Mouse (Mus musculus): ENCODE measurements around the gene Rundc3a. TPM values are rescaled to one million over a fixed set of nuclear protein-coding genes. Genes with fewer than 3 reads are reported as not detected.
A peak's percentile ranks its signal among the peaks of the same experiment; 100 is the strongest.

Gene Rundc3a
- polyA plus RNA-seq, 1 experiment from 2014 or later, result 9.2 TPM

DNA sequence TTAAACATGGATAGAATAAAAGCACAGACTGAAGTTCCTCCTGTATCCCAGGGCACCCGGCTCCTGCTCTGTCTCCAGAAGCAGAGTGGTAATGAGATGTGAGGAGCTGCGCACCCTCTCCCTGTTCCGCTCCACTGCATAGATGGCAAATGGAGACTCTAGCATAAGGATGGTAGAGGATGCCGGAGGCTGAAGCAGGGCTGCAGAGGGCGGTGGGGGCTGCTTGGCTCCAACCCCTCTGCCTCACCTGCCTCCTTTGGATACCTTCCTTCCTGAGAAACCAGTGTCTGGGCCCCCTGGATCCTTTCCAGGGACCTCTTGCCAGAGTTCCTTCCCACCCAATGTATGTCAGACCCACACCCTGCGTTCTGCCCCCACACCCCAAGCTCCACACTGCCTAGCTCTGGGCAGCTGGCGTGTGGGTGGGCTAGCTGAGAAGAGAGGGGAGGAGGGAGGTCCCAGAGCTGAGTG, 3.5 kb downstream of the Rundc3a start:
- Histone ChIP-seq H3K4me1 (peaks cover 38% of the 10 kb centered on the region), H3K36me3 (no peaks in the 10 kb centered on the region), H3K4me3 (replicated peaks) (no peak overlapping the region), H3K9ac (no peak overlapping the region), H3K4me2 (no peak overlapping the region), H3K9me3 (no peaks in the 10 kb centered on the region), H3K27ac (no peak overlapping the region), H3K27me3 (replicated peaks) (peaks cover 39% of the 10 kb centered on the region)
- no peak for ATAC-seq (ENCODE audit: insufficient read depth, low FRiP score, low read depth)
- 75% methylated on average over 7 of the region's 7 CpGs for WGBS

GRCm38 (mm10) chr11:102398007-102398825, 5.0 kb downstream of the Rundc3a start:
- H3K36me3 ChIP-seq, result peaks cover 7% of the 10 kb centered on the region
- WGBS, result 73% methylated on average over 20 of the region's 20 CpGs
- ATAC-seq (ENCODE audit: insufficient read depth, low FRiP score, low read depth), result no peak
- H3K4me3 ChIP-seq (replicated peaks), result no peak overlapping the region
- H3K4me1 ChIP-seq, result peaks cover 31% of the 10 kb centered on the region
- H3K27ac ChIP-seq, result no peak overlapping the region
- H3K9me3 ChIP-seq, result no peaks in the 10 kb centered on the region
- peaks cover 40% of the 10 kb centered on the region for H3K27me3 ChIP-seq (replicated peaks)
- H3K4me2 ChIP-seq, result no peak overlapping the region
- no peak overlapping the region for H3K9ac ChIP-seq

DNA sequence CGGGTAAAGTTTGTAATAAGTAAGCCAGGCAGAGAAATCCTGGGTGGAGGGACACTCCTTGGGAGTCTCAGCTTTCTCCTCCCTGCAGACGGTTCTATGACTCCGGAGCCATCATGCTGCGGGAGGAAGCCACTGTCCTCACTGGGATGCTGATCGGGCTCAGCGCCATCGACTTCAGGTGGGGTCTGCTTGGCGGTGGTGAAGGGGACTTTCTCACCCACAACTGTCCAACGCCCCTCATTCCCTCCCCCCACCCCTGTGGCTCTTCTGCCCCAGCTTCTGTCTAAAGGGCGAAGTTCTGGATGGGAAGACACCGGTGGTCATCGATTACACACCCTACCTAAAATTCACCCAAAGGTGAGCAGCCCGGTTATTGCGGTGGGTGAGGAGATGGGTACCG, 5.9 kb downstream of the Rundc3a start:
- Histone ChIP-seq H3K4me1 (peaks cover 22% of the 10 kb centered on the region), H3K27ac (no peak overlapping the region), H3K27me3 (replicated peaks) (peaks cover 40% of the 10 kb centered on the region), H3K36me3 (peaks cover 16% of the 10 kb centered on the region), H3K9me3 (no peaks in the 10 kb centered on the region), H3K4me2 (peak overlapping the region; percentile 59), H3K9ac (no peak overlapping the region), H3K4me3 (replicated peaks) (peak overlapping the region; percentile 20; the same call in 1 of the 2 replicates)
- ATAC-seq (ENCODE audit: insufficient read depth, low FRiP score, low read depth), result no peak
- WGBS, result 18% methylated on average over 15 of the region's 15 CpGs

DNA sequence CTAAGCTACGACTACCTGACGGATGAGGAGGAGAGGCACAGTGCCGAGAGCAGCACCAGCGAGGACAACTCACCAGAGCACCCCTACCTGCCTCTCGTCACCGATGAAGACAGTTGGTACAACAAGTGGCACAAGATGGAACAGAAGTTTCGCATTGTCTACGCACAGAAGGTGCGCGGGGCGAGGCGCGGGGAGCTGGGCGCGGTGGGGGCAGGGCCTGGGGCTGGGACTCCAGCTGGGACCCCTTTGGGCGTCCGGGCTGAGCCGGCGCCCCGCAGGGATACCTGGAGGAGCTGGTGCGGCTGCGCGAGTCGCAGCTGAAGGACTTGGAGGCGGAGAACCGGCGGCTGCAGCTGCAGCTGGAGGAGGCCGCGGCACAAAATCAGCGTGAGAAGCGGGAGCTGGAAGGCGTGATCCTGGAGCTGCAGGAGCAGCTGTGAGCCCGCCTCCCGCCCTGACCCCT, 6.4 kb downstream of the Rundc3a start:
- Histone ChIP-seq H3K4me1 (peaks cover 21% of the 10 kb centered on the region), H3K9ac (no peak overlapping the region), H3K27me3 (replicated peaks) (peaks cover 37% of the 10 kb centered on the region), H3K9me3 (no peaks in the 10 kb centered on the region), H3K27ac (no peak overlapping the region), H3K4me3 (replicated peaks) (peak overlapping the region; percentile 20), H3K4me2 (peak overlapping the region; percentile 59), H3K36me3 (peaks cover 19% of the 10 kb centered on the region)
- under 1% methylated on average over 33 of the region's 34 CpGs for WGBS
- no peak for ATAC-seq (ENCODE audit: insufficient read depth, low FRiP score, low read depth)

- no peaks in the 10 kb centered on the region for H3K9me3 ChIP-seq
- H3K4me2 ChIP-seq, result no peak overlapping the region
- H3K4me3 ChIP-seq (replicated peaks), result no peak overlapping the region
- H3K27me3 ChIP-seq (replicated peaks), result peaks cover 35% of the 10 kb centered on the region
- peaks cover 24% of the 10 kb centered on the region for H3K4me1 ChIP-seq
- ATAC-seq (ENCODE audit: insufficient read depth, low FRiP score, low read depth), result no peak
- peaks cover 19% of the 10 kb centered on the region for H3K36me3 ChIP-seq
- WGBS, result 28% methylated on average over 12 of the region's 12 CpGs
- H3K9ac ChIP-seq, result no peak overlapping the region
- no peak overlapping the region for H3K27ac ChIP-seq
These were observed 7.4 kb downstream of the Rundc3a start for GRCm38 (mm10) chr11:102400513-102401084.

- Histone ChIP-seq H3K4me3 (replicated peaks) (no peak overlapping the region), H3K36me3 (peaks cover 19% of the 10 kb centered on the region), H3K9ac (no peak overlapping the region), H3K27me3 (replicated peaks) (peaks cover 27% of the 10 kb centered on the region), H3K4me2 (no peak overlapping the region), H3K9me3 (no peaks in the 10 kb centered on the region), H3K4me1 (peaks cover 34% of the 10 kb centered on the region), H3K27ac (no peak overlapping the region)
- 65% methylated on average over 12 of the region's 12 CpGs for WGBS
- no peak for ATAC-seq (ENCODE audit: insufficient read depth, low FRiP score, low read depth)
These were observed 8.8 kb downstream of the Rundc3a start for GRCm38 (mm10) chr11:102401898-102402500.

DNA sequence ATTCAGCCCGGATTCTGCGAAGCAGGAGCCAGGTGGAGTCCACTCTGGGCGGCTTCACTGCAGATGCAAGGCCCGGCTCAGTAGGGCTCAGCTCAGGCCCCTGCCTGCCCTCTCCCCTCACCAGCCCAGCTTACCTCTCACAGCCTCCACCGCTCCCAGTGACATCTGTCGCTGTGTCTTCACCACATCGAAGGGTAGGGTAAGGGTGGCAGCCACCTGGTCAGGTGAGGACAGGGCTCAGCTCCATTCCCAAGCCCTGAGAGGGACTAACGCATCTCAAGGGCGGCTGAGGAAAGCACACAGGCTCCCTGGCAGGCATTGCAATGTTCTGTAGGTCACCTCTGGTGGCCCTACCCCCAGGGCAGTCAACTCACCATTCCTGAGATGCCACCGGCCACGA, 10.5 kb downstream of the Rundc3a start:
- Histone ChIP-seq H3K4me2 (no peak overlapping the region), H3K27me3 (replicated peaks) (peaks cover 18% of the 10 kb centered on the region), H3K4me3 (replicated peaks) (no peak overlapping the region), H3K4me1 (peaks cover 29% of the 10 kb centered on the region), H3K27ac (no peak overlapping the region), H3K36me3 (peaks cover 19% of the 10 kb centered on the region), H3K9ac (no peak overlapping the region), H3K9me3 (no peaks in the 10 kb centered on the region)
- no peak for ATAC-seq (ENCODE audit: insufficient read depth, low FRiP score, low read depth)
- 93% methylated on average over 11 of the region's 11 CpGs for WGBS

DNA sequence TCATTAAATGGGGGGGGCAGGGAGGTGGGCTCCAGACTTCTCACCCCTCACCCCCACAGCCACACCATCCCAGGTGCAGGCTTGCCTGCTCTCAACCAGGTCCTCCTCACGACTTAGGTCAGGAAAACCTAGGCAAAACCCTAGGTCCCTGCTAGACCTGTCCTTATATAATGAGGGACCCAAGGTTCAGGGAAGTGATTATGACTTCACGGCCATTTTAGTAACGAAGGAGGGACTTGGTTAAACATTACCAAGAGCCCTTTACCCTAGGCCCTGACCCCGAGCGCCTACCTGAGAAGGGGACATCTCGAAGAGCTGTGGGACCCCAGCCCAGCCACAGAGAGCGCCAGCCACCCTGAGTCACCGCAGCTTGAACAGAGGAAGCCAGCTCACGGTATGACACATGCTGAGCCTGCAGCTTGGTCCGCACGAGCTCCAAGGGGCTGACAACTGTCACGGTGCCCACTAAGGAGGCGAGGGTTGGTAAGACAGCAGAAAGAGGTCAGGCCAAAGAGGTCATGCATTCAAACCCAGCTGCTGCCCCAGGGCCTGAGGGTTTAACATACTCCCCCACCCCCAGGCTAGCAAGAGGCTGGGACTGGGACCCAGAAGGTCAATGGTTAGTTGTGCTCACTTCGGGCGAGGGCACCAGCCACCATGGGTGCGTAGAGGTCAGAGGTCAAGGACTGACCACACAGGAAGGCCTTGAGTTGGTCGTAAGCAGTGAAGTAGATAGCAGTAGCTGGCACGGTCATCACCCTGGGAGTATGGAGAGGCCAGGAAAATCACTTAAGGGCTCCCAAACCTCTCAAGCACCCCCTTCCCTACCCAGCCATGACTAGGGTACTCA, 11.2 kb downstream of the Rundc3a start:
- 76% methylated on average over 18 of the region's 18 CpGs for WGBS

GRCm38 (mm10) chr11:102405544-102406285, 12.5 kb downstream of the Rundc3a start:
- peaks cover 5% of the 10 kb centered on the region; the same call in 1 of the 2 replicates for H3K27me3 ChIP-seq (replicated peaks)
- H3K4me2 ChIP-seq, result peak overlapping the region; percentile 86
- H3K27ac ChIP-seq, result no peak overlapping the region
- H3K4me3 ChIP-seq (replicated peaks), result peak overlapping the region; percentile 90
- no peaks in the 10 kb centered on the region for H3K9me3 ChIP-seq
- WGBS, result 83% methylated on average over 11 of the region's 11 CpGs
- peaks cover 19% of the 10 kb centered on the region for H3K36me3 ChIP-seq
- H3K9ac ChIP-seq, result peak overlapping the region; percentile 86; the same call in 1 of the 2 replicates
- H3K4me1 ChIP-seq, result peaks cover 18% of the 10 kb centered on the region
- no peak for ATAC-seq (ENCODE audit: insufficient read depth, low FRiP score, low read depth)

More for the DNA sequence above, 11.2 kb downstream of the Rundc3a start:
- H3K4me2 ChIP-seq, result no peak overlapping the region
- H3K4me3 ChIP-seq (replicated peaks), result no peak overlapping the region
- peaks cover 11% of the 10 kb centered on the region for H3K27me3 ChIP-seq (replicated peaks)
- H3K36me3 ChIP-seq, result peaks cover 19% of the 10 kb centered on the region
- no peak overlapping the region for H3K27ac ChIP-seq
- no peaks in the 10 kb centered on the region for H3K9me3 ChIP-seq
- no peak overlapping the region for H3K9ac ChIP-seq
- peaks cover 28% of the 10 kb centered on the region for H3K4me1 ChIP-seq
- no peak for ATAC-seq (ENCODE audit: insufficient read depth, low FRiP score, low read depth)

- peaks cover 22% of the 10 kb centered on the region for H3K4me1 ChIP-seq
- H3K36me3 ChIP-seq, result peaks cover 19% of the 10 kb centered on the region
- H3K9me3 ChIP-seq, result no peaks in the 10 kb centered on the region
- peak overlapping the region; percentile 86 for H3K4me2 ChIP-seq
- peak overlapping the region; percentile 86; the same call in 1 of the 2 replicates for H3K9ac ChIP-seq
- peaks cover 4% of the 10 kb centered on the region; the same call in 1 of the 2 replicates for H3K27me3 ChIP-seq (replicated peaks)
- H3K27ac ChIP-seq, result peak overlapping the region; percentile 94
- 1% methylated on average over 3 of the region's 3 CpGs for WGBS
- no peak for ATAC-seq (ENCODE audit: insufficient read depth, low FRiP score, low read depth)
- peak overlapping the region; percentile 90 for H3K4me3 ChIP-seq (replicated peaks)
These were observed 13.2 kb downstream of the Rundc3a start for GRCm38 (mm10) chr11:102406401-102406800.
